Mouse (Mus musculus): ENCODE data around the gene Dtnbp1.

Dtnbp1 gene

DNA sequence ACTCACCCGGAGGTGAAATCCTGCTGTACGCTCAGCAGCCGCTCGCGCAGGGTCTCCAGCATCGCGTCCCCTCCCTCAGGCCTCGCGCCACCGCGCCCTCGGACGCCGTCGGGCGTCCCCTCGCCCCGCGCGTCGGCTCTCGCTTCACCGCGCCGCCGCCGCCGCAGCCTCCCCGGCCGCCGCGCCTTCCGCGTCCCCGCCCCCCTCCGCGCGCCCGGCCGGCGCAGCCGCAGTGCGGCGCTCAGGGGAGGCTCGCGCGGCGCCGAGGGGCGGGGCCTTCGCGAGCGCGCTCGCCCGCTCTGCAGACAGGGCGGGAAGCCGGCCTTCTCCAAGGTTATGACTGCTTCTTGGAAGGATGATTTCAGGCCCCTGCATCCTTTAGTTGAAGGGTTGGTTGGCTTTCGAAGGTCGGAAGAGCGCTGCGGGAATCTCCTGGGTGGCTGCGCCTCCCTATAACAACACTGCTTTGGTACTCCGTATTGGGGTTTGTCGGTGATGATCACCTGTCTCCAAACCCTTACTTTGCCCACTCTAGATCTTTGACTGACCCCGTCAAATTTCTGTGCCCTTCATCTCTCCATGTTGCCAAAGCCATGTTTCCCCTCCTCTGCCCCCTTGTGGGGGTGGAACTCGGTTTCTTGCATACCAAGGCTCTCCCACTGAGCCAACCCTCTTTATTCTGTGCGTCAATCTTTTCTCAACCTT is at the start of gene Dtnbp1:
Gene Dtnbp1 (minus strand): TSS at position 237 of the 705 bp plus-strand sequence.
- peak; percentile 44 for DNase-seq (ENCODE audit: low spot score)

DNA sequence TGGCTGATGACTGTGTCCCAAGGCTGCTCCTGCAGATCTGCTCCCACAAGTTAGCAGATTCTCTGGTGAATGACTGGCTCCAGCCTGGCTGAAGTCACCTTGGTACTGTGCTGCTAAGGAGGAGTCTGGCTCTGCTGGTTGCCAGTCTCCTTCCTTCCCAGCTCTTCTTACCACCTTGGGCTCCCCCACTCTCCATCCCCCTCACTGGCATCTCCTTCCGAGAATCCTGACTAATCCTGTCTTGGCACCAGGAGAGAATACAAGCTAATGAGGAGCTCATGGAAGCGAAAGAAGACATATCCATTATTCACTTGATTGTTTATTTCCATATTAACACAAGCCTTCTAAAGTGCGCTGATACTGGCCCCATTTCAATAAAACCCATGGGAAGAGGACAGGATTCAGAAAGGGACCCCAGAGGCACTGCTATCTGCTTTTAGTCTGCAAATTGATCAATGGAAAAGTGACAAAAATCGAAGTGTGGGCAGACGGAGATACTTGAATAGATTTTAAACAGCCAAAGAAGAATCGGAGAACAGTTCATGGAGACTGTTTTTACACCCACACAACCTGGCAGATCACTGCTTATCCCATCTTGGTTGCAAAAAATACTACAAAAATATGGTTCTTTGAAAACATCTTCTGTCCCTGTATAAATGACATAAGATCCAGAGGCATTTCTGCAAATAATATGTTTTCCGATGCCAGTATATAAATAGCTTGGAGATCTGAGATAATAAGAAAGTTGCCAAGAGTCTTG is 47.5 kb upstream of the Dtnbp1 start:
- DNase-seq (ENCODE audit: low spot score): no peak

DNA sequence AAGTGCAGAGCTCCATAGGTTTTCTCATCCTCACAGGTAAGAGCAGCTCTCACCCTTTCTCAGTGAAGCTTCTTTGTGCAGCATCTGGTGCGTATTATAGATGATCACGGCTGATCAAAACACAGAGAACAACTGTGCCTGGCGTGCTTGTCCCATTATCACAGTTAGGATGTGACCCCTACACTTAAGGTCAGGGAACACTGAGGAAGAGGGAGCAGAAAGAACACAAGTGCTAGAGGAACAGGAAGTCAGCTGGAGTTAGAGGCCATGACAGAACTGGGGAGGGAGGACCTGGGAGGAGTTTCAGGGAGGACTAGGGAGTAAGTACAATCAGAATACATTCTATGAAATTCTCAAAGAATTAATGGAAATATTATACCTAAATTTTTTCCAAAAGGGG is 41.5 kb upstream of the Dtnbp1 start:
- no peak for DNase-seq (ENCODE audit: low spot score)

DNA sequence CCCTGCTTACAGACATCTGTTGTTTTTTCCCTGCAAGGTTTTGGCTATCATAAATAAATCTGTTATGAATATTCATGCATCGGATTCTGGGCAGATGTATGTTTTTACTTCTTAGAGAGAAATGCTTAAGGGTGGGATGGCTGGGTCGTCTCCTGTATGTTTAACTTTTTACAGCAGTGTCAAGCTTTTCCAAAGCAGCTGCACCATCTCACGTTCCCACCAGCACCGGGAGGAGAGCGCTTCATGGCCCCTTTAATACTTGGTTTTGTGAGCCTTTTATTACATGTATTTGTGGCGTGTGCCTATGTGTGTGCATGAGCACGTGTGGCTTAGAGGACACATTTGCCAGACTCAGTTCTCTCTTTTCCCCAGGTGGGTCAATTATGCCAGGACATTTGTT is 38.8 kb upstream of the Dtnbp1 start:
- no peak for DNase-seq (ENCODE audit: low spot score)

DNA sequence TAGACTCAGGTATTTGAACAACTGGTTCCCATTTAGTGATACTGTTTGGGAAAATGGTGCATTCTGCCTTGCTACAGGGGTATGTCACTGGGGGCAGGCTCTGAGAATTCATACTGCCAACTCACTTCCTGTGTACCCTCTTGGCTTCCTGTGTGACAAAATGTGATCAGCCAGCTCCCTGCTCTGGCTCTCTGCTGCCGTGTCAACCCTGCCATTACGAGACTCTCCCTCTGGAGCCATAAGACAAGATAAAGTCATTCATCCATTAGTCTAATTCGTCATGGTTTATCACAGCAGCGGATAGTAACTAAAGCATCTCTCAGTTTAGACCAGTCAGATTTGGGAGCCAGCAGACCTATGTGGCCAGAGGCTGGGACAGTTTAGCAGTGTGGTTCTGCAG is 38.2 kb upstream of the Dtnbp1 start:
- DNase-seq (ENCODE audit: low spot score): no peak

DNA sequence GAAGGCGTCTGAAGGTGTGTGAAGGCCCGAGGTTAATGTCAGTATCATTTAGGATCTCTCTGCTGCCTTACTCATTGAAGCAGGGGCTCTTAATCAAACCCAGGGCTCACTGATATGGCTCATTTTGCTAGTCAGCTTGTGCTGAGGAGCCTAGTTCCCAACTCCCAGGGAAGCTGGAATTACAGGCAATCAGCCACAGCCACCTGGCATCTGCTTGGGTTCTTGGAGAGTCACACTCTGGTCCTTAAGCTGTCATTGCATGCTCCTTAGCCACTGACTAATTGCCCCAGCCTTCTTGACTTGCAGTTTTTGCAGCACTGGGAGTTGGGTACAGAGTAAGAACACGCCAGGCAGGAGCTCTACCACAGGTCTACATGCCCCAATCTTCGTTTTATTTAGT is 34.5 kb upstream of the Dtnbp1 start:
- no peak for DNase-seq (ENCODE audit: low spot score)

DNA sequence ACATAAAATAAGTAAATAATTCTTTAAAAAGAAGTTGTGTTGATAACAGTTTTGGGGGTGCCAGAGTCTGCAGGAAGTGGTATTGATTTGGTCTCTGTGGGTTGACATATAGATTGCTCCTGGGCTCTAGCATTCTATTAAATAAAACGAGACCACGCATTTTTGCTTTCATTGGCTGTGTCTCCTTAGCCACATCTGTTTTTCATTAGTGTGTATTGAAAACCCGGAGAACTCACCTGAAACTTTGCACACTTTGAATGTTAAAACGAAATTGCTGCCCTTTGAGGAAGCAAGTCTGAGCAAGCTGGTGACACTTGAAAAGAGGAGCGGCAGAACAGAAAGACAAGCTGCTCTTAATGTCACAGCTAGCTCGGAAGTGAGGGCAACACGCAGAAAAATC is 32.8 kb upstream of the Dtnbp1 start:
- DNase-seq (ENCODE audit: low spot score): no peak

DNA sequence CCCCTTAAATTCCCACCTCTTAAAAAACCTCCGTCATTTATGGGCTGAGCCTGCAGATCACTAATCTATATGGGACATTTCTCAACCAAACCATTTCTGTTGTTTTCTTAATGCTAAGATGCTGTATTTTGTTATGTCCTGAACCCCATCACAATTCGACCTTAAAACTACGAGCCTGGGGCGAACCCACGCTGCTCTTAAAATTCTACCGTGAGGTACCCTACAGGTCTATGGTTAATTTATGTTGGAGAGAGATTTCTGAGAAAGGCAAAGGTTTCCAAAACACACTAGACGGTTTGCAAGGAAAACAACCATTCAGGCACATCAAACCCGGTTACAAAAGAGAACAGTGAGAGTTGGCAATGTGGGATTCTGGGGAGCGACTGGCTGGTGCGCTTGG is 31.4 kb upstream of the Dtnbp1 start:
- no peak for DNase-seq (ENCODE audit: low spot score)

DNA sequence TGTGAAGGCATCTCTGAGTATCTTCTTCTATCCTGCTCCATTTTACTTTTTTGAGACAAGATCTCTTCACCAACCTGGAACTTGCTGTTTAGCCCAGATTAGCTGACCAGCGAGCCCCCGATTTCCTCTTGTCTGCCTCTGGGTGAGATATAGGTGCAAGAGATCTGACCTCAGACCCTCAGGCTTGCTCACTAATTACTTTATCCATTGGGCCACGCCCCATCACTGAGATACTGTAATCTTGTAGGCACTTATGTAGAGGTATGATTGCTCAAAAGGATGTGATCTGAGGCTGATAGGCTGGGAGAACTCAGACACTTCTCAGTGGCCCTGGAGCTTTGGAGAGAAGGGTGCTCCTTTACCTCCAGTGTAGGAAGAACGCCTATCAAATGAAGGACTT is 30.5 kb upstream of the Dtnbp1 start:
- DNase-seq (ENCODE audit: low spot score): no peak

DNA sequence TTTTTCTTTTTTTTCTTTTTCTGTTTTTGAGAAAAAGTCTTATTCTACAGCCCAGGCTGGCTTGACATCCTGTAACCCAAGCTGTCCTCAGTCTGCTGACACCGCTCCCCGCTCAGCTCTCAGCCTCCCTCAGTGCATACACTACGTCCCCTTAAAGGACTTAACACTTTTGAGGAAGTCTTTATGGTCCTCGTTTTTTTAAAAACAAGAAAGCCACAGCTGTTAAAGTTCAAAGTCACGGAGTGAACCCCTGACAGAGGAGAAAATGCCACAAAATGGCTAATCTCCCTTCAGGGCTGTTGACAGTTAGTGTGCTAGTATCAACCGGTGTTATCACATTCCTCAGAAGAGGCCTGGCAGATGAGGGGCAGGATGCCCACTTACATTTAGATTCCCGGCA is 29.8 kb upstream of the Dtnbp1 start:
- no peak for DNase-seq (ENCODE audit: low spot score)

DNA sequence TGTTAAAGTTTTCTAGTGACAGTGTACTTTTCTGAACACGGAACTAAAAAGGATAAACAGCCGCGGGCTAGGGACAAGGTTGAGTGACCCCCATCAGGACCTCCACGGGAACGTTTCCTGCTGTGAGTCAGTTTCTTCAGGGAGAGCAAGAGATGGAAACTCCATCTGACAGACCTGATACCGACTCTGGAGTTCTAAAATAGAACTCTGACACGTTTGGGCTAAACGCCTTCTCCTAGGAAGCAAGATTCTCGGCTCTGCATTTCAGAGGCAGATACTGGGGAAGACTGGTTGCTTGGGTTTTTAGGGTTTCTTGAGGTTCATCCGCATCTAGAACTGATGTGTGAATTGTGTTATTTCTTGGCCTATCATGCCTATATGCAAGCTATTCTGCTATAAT is 29.4 kb upstream of the Dtnbp1 start:
- no peak for DNase-seq (ENCODE audit: low spot score)

DNA sequence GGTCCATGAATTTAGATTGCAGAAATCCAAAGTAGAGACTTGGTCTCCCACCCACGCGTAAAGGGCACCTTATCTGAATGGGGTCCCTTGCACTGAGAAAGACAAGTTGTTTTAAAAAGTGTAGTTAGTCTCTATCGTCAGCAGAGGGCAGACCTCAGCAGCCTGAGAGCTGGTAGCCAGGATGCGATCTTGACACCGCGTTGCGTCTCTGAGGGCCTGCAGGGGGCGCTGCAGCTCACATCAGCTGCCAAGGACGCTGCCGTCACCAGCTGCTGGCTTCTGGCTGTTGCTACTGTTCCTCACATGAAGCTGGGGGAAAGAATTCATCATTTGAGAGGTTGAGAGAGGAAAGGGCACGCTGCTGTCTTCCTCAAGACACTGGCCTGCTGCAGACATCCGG is 28.9 kb upstream of the Dtnbp1 start:
- DNase-seq (ENCODE audit: low spot score): peak; percentile 58

DNA sequence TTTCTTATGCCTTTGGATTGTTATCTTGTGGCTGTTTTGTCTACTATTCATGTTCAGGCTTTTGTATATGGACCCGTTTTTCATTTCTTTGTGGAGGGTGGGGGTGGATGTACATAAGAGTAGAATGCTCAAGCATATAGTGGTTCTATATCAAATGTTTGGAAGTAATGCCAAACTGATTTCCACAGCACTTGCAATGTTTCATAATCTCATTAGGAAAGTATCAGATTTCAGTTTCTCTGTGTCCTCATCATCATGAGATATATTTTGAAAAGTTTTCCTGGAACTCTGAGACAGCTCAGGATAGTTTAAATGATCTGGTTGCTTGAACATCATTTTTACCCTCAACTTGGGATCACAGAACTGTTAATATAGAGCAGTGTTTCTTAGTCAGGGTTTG is 27.8 kb upstream of the Dtnbp1 start:
- DNase-seq (ENCODE audit: low spot score): no peak

DNA sequence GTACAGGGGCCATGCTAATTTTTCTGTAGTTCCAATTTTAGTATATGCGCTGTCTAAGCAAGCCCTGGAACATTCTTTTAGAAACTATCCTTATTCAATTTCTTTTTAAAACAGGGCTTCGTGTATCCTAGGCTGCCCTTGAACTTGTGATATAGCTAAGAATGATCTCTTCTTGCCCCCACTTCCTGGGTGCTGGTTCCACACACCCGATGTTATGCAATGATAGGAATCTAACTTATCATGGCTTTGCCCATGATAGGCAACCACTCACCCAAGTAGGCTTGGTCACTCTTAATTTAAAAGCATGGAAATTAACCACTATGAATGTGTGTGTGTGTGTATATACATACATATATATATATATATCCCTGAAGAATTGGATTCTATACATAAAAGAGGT is 24.3 kb upstream of the Dtnbp1 start:
- DNase-seq (ENCODE audit: low spot score): no peak

DNA sequence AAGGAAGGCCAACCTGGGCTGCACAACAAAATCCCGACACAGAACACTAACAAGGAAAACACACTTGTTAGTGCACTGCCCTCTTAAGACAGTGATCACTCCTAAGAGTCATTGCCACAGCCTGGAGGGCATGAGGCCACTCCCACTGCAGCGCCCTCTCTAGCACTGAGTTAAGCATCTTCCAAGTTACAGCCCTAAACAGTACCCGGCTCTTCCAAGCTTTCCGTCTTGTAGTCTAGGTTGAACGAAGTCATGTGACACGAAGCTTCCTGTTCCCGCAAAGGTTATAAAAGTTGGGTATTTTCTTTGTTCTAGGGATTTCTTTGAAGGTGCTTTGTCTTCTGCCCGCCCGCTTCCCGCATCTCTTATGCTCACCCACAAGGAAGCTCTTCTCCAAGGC is 22.9 kb upstream of the Dtnbp1 start:
- DNase-seq (ENCODE audit: low spot score): no peak

DNA sequence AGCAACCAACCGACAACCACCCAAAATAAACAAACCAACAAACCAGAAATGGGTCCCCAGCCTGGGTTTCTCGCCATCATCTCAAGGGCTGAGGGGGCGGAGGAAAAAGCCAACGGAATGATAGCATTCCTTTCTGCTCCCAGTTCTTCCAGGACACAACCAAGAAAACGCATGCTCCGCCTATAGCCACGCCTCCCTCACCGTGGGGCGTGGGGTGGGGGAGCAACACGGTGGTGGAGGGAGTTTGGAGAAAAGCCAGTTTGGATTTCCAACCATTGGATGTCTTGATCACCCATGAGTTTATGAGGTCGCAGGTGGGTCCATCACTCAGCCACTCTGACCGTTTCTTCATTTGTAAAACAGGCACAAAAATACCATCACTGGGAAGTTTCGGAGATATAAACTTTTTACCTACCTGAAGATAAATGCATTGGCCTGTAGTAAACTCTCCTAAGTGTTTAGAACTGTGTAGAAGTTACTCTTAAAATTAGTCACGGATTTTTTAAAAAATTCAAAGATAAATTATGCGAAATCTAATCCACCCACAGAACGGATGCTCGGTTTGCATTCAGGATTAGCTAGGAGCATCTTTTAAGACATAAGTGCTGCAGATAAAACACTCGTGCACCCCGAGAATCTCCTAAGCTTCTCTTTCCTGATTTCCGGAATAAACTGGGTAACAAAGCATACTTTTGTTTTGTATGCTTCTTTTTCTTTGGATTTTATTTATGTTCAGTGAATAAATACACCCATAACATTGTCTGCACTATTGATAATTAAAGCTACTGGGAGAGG is 21.6 kb upstream of the Dtnbp1 start:
- DNase-seq (ENCODE audit: low spot score): no peak

DNA sequence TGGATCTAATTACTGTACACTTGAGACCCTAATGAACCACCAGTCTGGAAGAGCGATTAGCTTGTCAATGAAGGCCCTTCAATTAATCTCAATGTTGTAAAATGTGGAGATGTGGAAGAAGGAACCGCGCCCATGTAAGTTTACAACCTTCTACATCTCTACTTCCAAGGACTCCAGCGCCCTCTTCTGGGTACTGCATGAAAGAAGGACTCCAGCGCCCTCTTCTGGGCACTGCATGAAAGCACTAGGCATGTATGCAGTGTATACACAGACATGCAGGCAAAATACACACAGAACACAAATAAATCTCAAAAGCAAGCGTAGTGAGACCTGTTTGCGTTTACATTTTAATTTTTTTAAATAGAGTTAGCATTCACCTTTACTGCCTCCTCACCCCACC is 6.2 kb upstream of the Dtnbp1 start:
- DNase-seq (ENCODE audit: low spot score): no peak

DNA sequence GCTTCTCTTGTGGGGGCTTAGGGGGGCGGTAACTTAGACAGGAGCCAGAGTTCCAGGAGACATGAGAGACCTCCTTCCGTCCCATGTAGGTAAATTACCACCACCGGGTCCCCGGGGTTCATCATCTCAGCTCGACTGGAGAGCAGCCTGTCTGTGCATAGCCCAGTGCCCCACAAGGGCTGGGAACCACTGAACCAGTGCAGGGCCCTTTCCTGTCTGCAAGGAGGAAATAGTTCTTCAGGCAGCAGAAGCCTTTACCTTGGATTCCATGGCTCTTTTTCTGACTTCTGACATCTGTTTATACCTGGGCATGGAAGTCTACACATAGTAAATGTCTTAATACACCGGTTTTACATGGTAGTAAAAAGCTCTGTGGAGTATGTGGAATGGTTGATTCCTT is 5.8 kb upstream of the Dtnbp1 start:
- DNase-seq (ENCODE audit: low spot score): no peak

DNA sequence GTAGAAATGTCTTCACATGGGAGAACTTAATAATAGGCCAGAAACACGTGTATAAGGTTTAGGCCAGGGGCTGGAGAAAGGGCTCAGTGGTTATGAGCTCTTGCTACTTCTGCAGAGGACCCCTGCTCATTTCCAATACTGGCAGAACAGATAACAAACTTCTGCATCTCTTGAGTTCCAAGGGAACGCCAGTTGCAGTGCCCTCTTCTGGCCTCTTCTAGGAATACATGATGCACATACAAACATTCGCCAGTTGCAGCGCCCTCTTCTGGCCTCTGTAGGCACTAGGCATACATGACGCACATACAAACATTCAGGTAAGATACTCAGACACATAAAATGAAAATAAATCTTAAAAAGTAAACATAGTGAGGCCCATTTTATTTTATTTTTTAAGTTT is 4.5 kb upstream of the Dtnbp1 start:
- no peak for DNase-seq (ENCODE audit: low spot score)

DNA sequence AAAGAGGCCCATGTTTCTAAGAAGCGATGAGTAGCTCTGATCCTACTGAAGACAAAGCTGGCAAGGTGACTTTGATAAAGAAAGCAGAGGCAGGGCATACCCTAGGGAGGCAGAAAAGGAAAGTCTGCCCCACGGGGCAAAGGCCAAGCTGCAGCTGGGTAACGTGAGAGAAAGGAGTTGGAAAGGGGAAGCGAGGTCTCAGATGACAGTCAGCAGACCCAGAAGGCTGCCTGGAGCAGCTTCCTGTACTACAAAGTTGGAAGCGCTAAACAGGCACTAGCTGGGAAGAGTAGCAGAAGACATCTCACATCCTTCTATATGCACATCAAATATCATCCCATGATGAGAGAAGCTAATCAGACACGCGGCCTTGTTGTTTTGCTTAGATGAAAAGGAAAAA is 3.9 kb upstream of the Dtnbp1 start:
- no peak for DNase-seq (ENCODE audit: low spot score)

DNA sequence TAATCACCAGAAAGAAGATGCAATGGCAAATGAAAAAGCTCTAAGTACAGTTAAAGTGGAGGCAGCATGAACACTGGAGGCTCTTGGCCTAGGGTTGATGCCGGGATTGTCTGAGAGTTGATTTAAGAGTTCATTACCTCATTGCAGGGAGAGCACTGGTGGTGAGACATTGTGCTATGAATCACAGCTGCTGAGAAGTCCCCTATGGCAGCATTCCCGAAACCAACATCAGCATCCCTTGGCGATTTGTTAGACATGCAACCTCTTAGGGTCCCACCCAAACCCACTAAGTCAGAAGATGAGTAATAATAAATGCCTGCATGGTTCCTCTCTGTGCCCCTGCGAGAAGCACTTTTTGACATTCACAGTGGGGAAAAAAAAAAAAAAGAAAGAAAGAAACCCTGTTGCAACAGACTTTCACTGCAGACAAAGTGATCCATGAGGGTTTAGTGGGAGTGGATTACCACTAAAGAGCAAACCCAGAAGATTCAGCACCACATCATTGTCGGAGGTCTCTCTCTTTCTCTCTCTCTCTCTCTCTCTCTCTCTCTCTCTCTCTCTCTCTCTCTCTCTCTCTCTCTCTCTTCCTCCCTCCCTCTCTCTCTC is 3.1 kb upstream of the Dtnbp1 start:
- no peak for DNase-seq (ENCODE audit: low spot score)

DNA sequence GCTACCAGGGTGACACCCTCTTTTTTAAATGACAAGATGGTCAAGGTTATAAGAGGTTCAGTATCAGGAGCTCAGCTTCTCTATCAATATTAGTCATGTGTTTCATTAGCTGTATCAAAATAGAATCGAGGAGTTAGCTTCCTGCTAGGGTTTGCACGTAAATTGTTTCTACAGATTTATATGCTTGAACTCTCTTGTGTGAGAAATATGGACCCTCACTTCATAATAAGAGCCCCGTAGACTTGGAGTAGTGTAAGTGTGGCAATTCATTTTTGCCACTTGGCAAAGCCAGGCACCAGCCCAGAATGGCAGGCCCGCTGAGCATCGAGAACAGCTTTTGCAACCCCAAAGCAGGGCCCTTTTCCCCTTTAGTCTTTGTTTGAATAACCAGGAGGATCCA is 1.1 kb upstream of the Dtnbp1 start:
- DNase-seq (ENCODE audit: low spot score): no peak

Data from ovary, postnatal 10 days (tissue).